12 mouse cellular contexts compared by ENCODE assay signal in the genomic region with DNA sequence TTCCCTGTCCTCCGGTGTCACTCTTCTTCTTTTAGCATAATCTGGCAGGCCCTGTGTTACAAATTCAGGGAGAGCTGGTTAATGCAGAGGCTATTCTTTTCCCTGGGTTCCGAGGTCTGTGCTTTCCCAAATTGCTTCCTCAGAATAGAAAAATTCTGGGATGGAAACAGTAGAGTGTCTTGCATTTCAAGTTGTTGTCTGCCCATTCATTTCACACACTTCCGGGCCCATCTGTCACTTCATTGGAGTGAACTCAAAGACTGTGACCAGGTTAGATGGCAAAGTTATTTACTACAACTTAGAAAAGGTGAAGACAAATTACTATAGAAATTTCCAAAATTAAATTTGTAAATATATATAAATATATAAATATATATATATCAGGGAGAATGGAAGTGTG.
"Had no signal": no experiment of that assay in that cellular context is flagged by ENCODE, and none has a peak within 500 bp of the region (broad histone marks: within the 10 kb centered on the region; RNA-seq: fewer than 3 reads in every experiment).

No protein-coding gene starts in this region.

- H3K4me3 ChIP-seq: left cerebral cortex, adult 2 months; liver, embryonic 13.5 days had no signal

- H3K27ac ChIP-seq: left cerebral cortex, adult 2 months; liver, embryonic 13.5 days had no signal

- H3K36me3 ChIP-seq: liver, embryonic 13.5 days had no signal

- H3K9ac ChIP-seq: liver, embryonic 13.5 days had no signal

- DNase-seq: kidney, postnatal 10 days; kidney, postnatal 36 days; layer of hippocampus, postnatal 36 days; liver, embryonic 13.5 days; lung, adult 2 months; lung, postnatal 14 days; lung, postnatal 4 days; midbrain, embryonic 14.5 days; thymus, adult 18-20 months; thymus, postnatal 36 days had no signal

- H3K4me2 ChIP-seq: liver, embryonic 13.5 days; midbrain, embryonic 11.5 days had no signal

- H3K4me1 ChIP-seq: liver, embryonic 13.5 days had no signal

- H3K9me3 ChIP-seq: liver, embryonic 13.5 days had no signal

- H3K27me3 ChIP-seq: liver, embryonic 13.5 days had no signal
